Mouse (Mus musculus) kidney, adult 2 months (tissue): ENCODE results near the gene Evx2.

Source experiments
- CTCF ChIP-seq: fragments of 200-500 bp; conservative IDR thresholded peaks from 2 replicates; pipeline ENCODE4 v1.5.1; 2011; ENCODE audit warnings: low read depth, mild to moderate bottlenecking, control low read depth, low read length, moderate library complexity, mixed read lengths; ENCODE audit not compliant: insufficient read depth, insufficient read length
- POLR2A ChIP-seq: fragments of 200-500 bp; IDR thresholded peaks from one replicate; pipeline ENCODE4 v1.6.1; 2011; ENCODE audit warnings: low read depth, low read length, control low read depth

DNA sequence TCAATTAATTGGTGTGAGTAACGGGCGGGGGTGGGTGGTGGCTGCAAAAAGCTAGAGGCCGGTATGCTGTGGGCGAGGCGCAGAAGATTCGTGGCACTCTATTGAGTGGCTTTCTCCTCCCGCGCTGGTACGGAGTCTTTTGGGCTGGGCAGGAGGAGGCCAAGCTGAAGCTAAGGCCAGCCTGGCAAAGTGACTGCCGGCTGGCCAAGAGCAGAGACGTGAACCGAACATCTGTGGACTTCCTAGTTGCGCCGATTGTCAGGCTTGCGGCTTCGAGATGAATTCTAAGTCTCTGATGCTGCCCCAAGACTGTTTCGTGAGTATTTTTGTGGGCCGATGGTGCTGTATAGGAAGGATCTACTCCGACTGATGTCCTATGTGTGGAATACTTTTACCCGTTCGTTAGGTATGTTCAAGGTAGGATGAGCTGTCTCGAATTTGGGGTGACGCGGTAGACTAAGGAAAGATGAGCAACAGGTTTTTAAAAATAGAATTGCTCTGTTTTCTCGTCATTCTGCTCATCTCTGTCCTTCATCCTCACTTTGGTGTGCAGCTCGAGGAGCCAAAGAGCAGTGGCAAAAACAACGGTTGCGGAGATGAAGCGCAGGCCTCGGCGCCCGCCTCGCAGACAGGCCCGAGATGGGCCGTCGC lies 8.0 kb upstream of the Evx2 start:
- TF ChIP-seq CTCF (no peak), POLR2A (no peak)
